Mouse (Mus musculus) layer of hippocampus, postnatal 25 days (tissue): ENCODE results near the gene Klf11. TPM values are rescaled to one million over a fixed set of nuclear protein-coding genes. Genes with fewer than 3 reads are reported as not detected.
"Not testable (repeated sequence)": the region's sequence is repeated elsewhere in the genome, so short reads cannot be mapped to it uniquely, and the experiment has no call there.

Experiments
- DNase-seq, 2 experiments: peaks; one replicate each; pipeline ENCODE4 v3.0.0; 2022; ENCODE audit warnings: mixed read lengths in 2 of 2, low spot score in 1 of 2; ENCODE audit errors: extremely low spot score in 1 of 2
- total RNA-seq, 2 experiments: library from RNA; stranded (reverse); gene quantifications; 2 replicates each; pipeline ENCODE4 v1.2.3; 2021

Gene Klf11
- total RNA-seq, result 1 to 10 TPM; 3.6 to 4.2 TPM

- peak; percentile 89 to 91 for DNase-seq
These were observed at the start of gene Klf11 for GRCm38 (mm10) chr12:24651063-24651557. Gene Klf11 (plus strand): TSS chr12:24651274.

DNA sequence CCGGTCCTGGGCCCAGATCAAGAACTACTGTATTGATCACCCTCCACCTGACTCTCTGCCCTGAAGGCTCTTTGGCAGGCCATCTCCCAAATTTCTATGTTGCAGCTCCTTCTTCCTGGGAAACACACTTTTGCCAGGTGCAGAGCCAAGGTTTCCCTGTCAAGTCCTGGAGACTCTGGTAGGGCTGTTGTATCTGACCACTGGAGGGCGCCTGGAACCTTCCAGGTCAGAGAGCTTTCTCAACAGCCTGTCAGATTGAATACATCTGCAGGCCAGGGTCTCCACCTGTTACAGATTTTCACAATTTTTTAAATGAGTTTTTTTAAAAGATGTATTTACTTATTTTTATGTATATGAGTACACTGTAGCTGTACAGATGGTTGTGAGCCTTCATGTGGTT lies 47.8 kb upstream of the Klf11 start:
- peak; percentile 42 to 78 for DNase-seq

GRCm38 (mm10) chr12:24606166-24606565 lies 44.9 kb upstream of the Klf11 start:
- DNase-seq, result no peak

GRCm38 (mm10) chr12:24612591-24612990 lies 38.5 kb upstream of the Klf11 start:
- no peak for DNase-seq

DNA sequence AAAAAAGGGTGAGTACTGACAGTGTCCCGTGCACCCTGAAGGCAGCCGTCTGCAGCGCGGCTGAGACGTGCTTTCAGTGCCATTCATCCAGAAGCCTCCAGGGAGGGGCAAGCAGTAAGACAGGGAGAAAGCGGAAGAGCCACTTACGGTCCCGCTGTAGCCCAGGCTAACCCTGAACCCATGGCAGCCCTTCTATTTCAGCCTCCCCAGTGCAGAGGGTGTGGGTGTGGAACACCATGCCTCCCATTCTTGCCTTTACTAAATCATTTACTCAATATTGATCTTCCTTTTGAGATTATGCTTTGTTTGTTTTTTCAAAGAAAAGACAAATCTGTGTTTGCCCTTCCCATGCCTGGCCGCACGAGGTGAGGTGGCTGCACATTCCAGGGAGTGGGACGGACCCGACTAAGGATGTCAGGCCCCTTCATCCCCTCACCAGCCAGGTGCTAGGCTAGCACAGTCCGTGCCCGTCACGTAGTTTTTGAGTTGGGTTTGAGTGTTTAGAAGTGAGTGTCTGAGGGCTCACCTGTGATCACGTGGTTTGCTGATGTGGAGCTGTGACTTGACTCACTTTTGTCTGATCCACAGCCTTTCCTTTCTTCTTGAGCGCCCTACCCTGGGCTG lies 36.5 kb upstream of the Klf11 start:
- DNase-seq, result no peak

GRCm38 (mm10) chr12:24615140-24615539 lies 35.9 kb upstream of the Klf11 start:
- no peak for DNase-seq

DNA sequence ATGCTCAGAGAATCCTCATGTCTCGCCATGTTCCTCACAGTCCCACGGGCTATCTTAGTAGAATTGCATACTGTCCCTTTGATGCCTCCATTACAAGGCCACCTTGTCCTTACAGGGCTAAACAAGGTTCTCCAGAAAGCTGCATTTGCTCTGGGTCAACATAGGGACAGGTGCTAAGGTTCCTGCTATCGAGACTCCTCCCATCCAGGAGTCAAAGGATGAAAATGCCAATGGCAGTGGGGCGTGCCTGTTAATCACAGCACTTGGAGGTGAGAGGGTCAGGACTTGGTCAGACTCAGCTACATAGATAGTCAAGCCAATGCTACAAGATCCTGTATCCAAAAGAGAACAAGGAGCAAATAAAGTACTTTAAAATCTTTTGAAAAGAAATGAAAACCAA lies 31.6 kb upstream of the Klf11 start:
- DNase-seq, result no peak

- no peak for DNase-seq
These were observed 27.4 kb upstream of the Klf11 start for GRCm38 (mm10) chr12:24623486-24624251.

GRCm38 (mm10) chr12:24626401-24626800 lies 24.7 kb upstream of the Klf11 start:
- no peak for DNase-seq

GRCm38 (mm10) chr12:24627215-24627614 lies 23.9 kb upstream of the Klf11 start:
- no peak for DNase-seq

- DNase-seq, result no peak
These were observed 20.9 kb upstream of the Klf11 start for GRCm38 (mm10) chr12:24630220-24630619.

DNA sequence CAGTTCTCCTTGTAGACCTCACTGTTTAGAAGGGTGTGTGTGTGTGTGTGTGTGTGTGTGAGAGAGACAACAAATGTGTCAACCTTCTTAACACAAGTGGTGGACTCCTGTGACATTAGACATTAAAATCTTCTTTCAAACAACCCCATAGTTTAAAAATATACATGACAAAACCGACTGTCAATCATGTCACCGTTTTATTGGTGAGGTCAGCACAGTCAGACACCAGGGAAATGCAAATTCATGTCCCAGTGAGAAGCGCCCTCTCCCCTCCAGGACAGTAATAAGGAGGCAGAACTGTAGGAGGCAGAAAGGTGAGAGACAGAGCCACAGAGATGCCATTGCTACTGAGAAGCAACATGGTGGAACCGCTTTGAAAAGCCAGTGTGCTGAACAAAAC lies 18.7 kb upstream of the Klf11 start:
- DNase-seq, result no peak

DNA sequence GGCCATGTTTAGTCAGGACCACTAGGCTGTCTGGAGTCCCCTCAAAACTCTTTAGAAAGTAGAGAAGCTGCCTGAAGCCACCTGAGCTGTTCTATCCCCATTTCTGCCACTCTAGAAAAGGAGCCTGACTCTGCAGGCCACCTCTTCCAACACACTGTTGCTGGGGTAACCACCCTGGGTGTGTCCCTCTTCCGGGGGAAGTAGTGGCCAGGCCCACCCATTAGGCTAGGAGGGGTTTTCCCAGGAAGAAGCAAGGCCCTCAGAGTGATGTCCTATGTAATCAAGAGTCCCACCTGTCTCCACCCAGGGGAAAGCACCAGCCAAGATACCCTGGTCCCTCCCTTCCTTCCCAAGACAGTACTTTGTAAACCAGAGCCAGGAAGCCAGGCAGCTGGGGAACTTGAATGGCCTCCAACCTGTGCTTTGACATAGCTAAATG lies 17.3 kb upstream of the Klf11 start:
- no peak for DNase-seq

- DNase-seq, result no peak
These were observed 16.9 kb upstream of the Klf11 start for GRCm38 (mm10) chr12:24634212-24634611.

DNA sequence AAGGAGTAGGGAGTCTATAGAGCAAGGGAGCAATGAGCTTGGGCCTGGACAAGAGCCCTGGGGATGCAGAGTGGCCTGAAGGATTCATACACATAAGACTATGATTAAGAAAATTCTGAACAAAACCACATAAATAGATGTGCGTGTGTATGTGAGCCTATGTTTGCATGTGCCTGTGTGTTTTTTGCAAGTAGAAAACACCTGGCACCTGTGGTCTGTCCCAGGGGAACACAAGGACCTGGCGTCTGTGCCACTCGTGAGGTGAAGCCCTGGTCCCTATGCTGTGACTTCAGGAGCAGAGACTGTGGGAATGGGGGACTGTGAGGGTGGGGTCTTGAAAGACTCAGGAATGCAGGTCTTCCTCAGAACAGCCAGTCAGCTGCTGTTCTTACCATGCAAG lies 16.4 kb upstream of the Klf11 start:
- no peak for DNase-seq

- DNase-seq, result not testable (repeated sequence)
These were observed 12.3 kb upstream of the Klf11 start for GRCm38 (mm10) chr12:24638787-24639186.

- DNase-seq, result peak; percentile 30 to 57
These were observed 8.7 kb upstream of the Klf11 start for GRCm38 (mm10) chr12:24642370-24642802.

GRCm38 (mm10) chr12:24644125-24644571 lies 6.9 kb upstream of the Klf11 start:
- DNase-seq, result no peak

- no peak for DNase-seq
These were observed 5.2 kb upstream of the Klf11 start for GRCm38 (mm10) chr12:24645901-24646300.

DNA sequence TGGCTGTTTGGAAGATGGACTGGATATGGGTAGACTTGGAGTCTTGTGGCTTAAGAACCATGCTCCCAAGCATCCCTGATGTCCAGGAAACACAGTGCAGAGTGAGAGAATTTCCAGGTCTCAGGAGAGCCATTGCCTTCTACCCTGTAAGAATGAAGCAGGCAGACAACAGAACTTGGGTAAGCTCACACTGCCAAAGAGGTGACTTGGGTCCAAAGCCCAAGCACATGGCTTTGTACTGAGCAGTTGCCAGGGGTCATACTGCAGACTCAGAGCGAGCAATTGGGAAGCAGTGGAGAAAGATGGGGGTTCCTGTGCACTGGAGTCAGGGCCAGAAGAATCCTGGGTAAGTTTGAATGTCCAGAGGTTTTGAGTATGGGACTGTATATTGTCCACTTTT lies 3.0 kb upstream of the Klf11 start:
- DNase-seq, result no peak

- no peak for DNase-seq
These were observed 535 bp upstream of the Klf11 start for GRCm38 (mm10) chr12:24650415-24651062.
